Comparison of ENCODE assay signal across 8 mouse cellular contexts in the genomic region with DNA sequence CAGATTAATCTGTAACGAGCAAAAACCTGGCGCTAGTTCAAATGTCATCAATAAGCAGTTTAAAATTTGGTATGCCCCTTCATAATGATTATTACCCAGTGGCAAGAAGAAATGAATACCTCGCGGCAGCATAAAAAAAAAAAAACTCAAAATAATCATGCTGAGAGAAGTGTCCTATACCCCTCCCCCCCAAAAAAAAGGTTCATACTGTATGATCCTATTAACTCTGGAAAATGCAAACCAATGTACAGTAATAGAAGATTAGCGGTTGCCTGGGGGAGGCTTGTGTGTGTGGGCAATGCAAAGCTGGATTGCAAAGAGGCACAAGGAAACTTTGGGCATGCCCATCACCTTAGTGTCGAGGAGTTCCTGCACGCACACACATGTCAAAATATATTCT. TPM values are rescaled to one million over a fixed set of nuclear protein-coding genes. Genes with fewer than 3 reads are reported as not detected.
A peak's percentile ranks its signal among the peaks of the same experiment; 100 is the strongest.
DNase-seq lines count a peak whose midpoint lies in the region; ATAC-seq and TF ChIP-seq lines count a peak whose summit lies in the region.

TSS of gene Scn8a (plus strand) at position 301 of the 400 bp plus-strand sequence.

- H3K4me1 ChIP-seq in heart, embryonic 15.5 days (replicated peaks), result peaks cover 13% of the 10 kb centered on the region
- peaks cover 24% of the 10 kb centered on the region for H3K4me1 ChIP-seq in hindbrain, embryonic 12.5 days
- H3K4me1 ChIP-seq in liver, embryonic 14.5 days (replicated peaks; ENCODE audit: control insufficient read depth in 2 of 2, insufficient read depth in 2 of 2, low read length in 1 of 2), result no peaks in the 10 kb centered on the region

- H3K9me3 ChIP-seq in heart, embryonic 15.5 days (replicated peaks), result no peaks in the 10 kb centered on the region
- no peaks in the 10 kb centered on the region for H3K9me3 ChIP-seq in hindbrain, embryonic 12.5 days (replicated peaks)
- H3K9me3 ChIP-seq in liver, embryonic 14.5 days (ENCODE audit: control insufficient read depth, low read length), result no peaks in the 10 kb centered on the region

- no peak for TF ChIP-seq CTCF in Patski (IDR thresholded peaks at IDR 0.05)
- TF ChIP-seq CTCF in liver, embryonic 14.5 days (IDR thresholded peaks at IDR 0.05; ENCODE audit: low read depth), result no peak

- no peak for DNase-seq in heart, adult 18-20 months
- no peak for DNase-seq in Patski (ENCODE audit: low read depth, low spot score)
- no peak for DNase-seq in liver, embryonic 14.5 days (ENCODE audit: low read depth in 3 of 3, low spot score in 3 of 3)
- DNase-seq in spleen, postnatal 10 days (ENCODE audit: low spot score in 2 of 2), result no peak
- DNase-seq in right cerebral cortex, adult 18-20 months, result no peak
- no peak for DNase-seq in urinary bladder, postnatal 25 days (ENCODE audit: low spot score)

- H3K27me3 ChIP-seq in heart, embryonic 15.5 days, result peaks cover 70% of the 10 kb centered on the region
- H3K27me3 ChIP-seq in Patski, result peaks cover 16% of the 10 kb centered on the region
- peaks cover 24% of the 10 kb centered on the region for H3K27me3 ChIP-seq in hindbrain, embryonic 12.5 days
- peaks cover 47% of the 10 kb centered on the region for H3K27me3 ChIP-seq in liver, embryonic 14.5 days (ENCODE audit: control insufficient read depth, insufficient read depth, low read length)

- TF ChIP-seq EP300 in liver, embryonic 14.5 days (IDR thresholded peaks at IDR 0.05; ENCODE audit: low read depth), result no peak

- POLR2A ChIA-PET in Patski (lab: Charles Lee), result interaction anchor here (1.3 kb wide), 1 partner anchor 13 kb away, joined by 3 read pairs; no protein-coding TSS in a partner anchor

- no peak for ATAC-seq in heart, embryonic 15.5 days (replicated peaks; ENCODE audit: insufficient number of reproducible peaks, insufficient read depth, low FRiP score, low read depth)
- ATAC-seq in Patski, result no peak
- no peak for ATAC-seq in hindbrain, embryonic 12.5 days (ENCODE audit: low FRiP score)
- no peak for ATAC-seq in liver, embryonic 14.5 days (ENCODE audit: insufficient read depth)

- peak within 1 kb of the TSS; percentile 50 for H3K4me3 ChIP-seq in heart, embryonic 15.5 days
- H3K4me3 ChIP-seq in hindbrain, embryonic 12.5 days, result peak within 1 kb of the TSS; percentile 90
- H3K4me3 ChIP-seq in liver, embryonic 14.5 days (ENCODE audit: insufficient read depth in 1 of 2, low read depth in 2 of 2, low read length in 2 of 2), result peak within 1 kb of the TSS in 1 of 2 experiments; percentile 33; a peak in 2 of 4 replicates

- peak within 1 kb of the TSS; percentile 93 for H3K4me2 ChIP-seq in heart, embryonic 15.5 days
- peak within 1 kb of the TSS; percentile 56 for H3K4me2 ChIP-seq in hindbrain, embryonic 12.5 days (replicated peaks)
- peak within 1 kb of the TSS; percentile 52 for H3K4me2 ChIP-seq in liver, embryonic 14.5 days (ENCODE audit: low read depth)

- CTCF ChIA-PET in Patski (lab: Charles Lee), result interaction anchor here (0.8 kb wide), 1 partner anchor 30 kb away, joined by 3 read pairs; no protein-coding TSS in a partner anchor

- in situ Hi-C loops in Patski (cut with MboI; ENCODE audit: low pct_unique_long_range_greater_than_20kb), result no loop called here

- no peaks in the 10 kb centered on the region for H3K36me3 ChIP-seq in heart, embryonic 15.5 days
- no peaks in the 10 kb centered on the region for H3K36me3 ChIP-seq in hindbrain, embryonic 12.5 days
- H3K36me3 ChIP-seq in liver, embryonic 14.5 days (replicated peaks; ENCODE audit: control insufficient read depth, insufficient read depth, low read depth), result no peaks in the 10 kb centered on the region

- no peak within 1 kb of the TSS for H3K27ac ChIP-seq in heart, embryonic 15.5 days
- no peak within 1 kb of the TSS for H3K27ac ChIP-seq in hindbrain, embryonic 12.5 days
- no peak within 1 kb of the TSS for H3K27ac ChIP-seq in liver, embryonic 14.5 days

- H3K9ac ChIP-seq in heart, embryonic 15.5 days, result no peak within 1 kb of the TSS
- H3K9ac ChIP-seq in hindbrain, embryonic 12.5 days, result peak within 1 kb of the TSS; percentile 51
- no peak within 1 kb of the TSS for H3K9ac ChIP-seq in liver, embryonic 14.5 days (replicated peaks)

- 65% methylated on average over 7 of the region's 7 CpGs for WGBS in heart, embryonic 15.5 days
- WGBS in hindbrain, embryonic 12.5 days, result 75% methylated on average over 7 of the region's 7 CpGs
- WGBS in liver, embryonic 14.5 days (ENCODE audit: insufficient replicate concordance), result 66% methylated on average over 7 of the region's 7 CpGs

RNA-seq across cellular contexts. Expression of gene Scn8a, which starts in this region (rescaled TPM):
- 0.28 and 0.82 TPM in 2 replicates for polyA plus RNA-seq in heart, embryonic 15.5 days (2015; fragmentation: Nextera tagmentation; extraction: Ambion mirVana)
- not detected for total RNA-seq in heart, adult 18-20 months (2021)
- polyA plus RNA-seq in Patski (2021), result 13.2 TPM
- 19.2 and 20.2 TPM in 2 replicates for polyA plus RNA-seq in hindbrain, embryonic 12.5 days (2016; fragmentation: Nextera tagmentation; extraction: Ambion mirVana)
- 0.13 and 0.21 TPM in 2 replicates for polyA plus RNA-seq in liver, embryonic 14.5 days (2012; rRNA removed)
- 0.41 TPM in 1 of 2 replicates, not detected in the other for polyA plus RNA-seq in liver, embryonic 14.5 days (2014; fragmentation: Nextera tagmentation; extraction: Ambion mirVana)
